Mouse (Mus musculus) G1E (cell line): ENCODE measurements around the gene Ralb.

ENCODE experiments used
- CTCF ChIP-seq: IDR thresholded peaks from 2 replicates; pipeline ENCODE4 v1.5.1; 2012; ENCODE audit warnings: low read depth, low read length, inconsistent platforms, mixed read lengths
- GATA1 ChIP-seq: IDR thresholded peaks from 2 replicates; pipeline ENCODE4 v1.6.1; 2012; ENCODE audit warnings: borderline replicate concordance, low read length, inconsistent platforms, mixed read lengths
- GATA2 ChIP-seq: IDR thresholded peaks from 2 replicates; pipeline ENCODE4 v1.6.1; 2012; ENCODE audit warnings: low read depth, low read length, inconsistent platforms, borderline replicate concordance
- POLR2AphosphoS5 ChIP-seq: IDR thresholded peaks from 2 replicates; pipeline ENCODE4 v1.6.1; 2012; ENCODE audit warnings: low read depth, low read length, inconsistent platforms; ENCODE audit not compliant: insufficient replicate concordance
- TAL1 ChIP-seq: conservative IDR thresholded peaks from 2 replicates; pipeline ENCODE4 v1.6.1; 2012; ENCODE audit warnings: low read depth, low read length, inconsistent platforms, mixed read lengths

- TF ChIP-seq CTCF (no peak), TAL1 (no peak), GATA1 (no peak), GATA2 (no peak), POLR2AphosphoS5 (no peak)
Observed at GRCm38 (mm10) chr1:119530941-119531340, 26.3 kb upstream of the Ralb start.
